Mouse (Mus musculus) NIH3T3 (cell line): ENCODE measurements around the gene Ciapin1.

Source experiments
- DNase-seq: peaks from one replicate; pipeline ENCODE4 v3.0.0-alpha.2; 2012; ENCODE audit warnings: low read depth

Gene Ciapin1

GRCm38 (mm10) chr8:94837662-94838574 lies at the start of gene Ciapin1, which contains the start of gene Coq9:
TSS of gene Ciapin1 (minus strand) at chr8:94838358.
TSS of gene Coq9 (plus strand) at chr8:94838321.
- peak; percentile 98 for DNase-seq

- DNase-seq = no peak
These were observed 42.6 kb upstream of the Ciapin1 start for GRCm38 (mm10) chr8:94880742-94881141.

DNA sequence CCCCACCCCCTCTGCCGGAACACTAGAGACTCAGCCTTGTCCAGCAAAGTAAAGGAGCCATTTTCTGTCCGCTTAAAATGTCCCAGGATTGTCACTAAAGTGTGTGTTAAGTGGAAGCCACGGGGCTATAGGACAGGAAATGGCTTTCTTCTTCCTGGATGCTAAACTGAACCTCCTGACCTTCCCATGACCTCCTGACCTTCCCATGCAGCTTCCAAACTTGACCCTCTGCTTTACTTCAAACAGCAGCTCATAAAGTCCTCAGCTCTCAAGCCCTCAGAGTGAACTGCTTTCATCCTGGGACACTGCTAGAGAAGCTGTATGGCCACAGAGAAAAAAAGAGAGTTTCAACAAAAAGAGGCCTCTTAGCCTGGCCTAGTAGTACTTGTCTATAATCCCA lies 38.7 kb upstream of the Ciapin1 start:
- no peak for DNase-seq

- DNase-seq = peak; percentile 94
These were observed 38.1 kb upstream of the Ciapin1 start, which contains the start of gene Dok4 for GRCm38 (mm10) chr8:94876197-94876730. TSS of gene Dok4 (minus strand) at chr8:94876330.

DNA sequence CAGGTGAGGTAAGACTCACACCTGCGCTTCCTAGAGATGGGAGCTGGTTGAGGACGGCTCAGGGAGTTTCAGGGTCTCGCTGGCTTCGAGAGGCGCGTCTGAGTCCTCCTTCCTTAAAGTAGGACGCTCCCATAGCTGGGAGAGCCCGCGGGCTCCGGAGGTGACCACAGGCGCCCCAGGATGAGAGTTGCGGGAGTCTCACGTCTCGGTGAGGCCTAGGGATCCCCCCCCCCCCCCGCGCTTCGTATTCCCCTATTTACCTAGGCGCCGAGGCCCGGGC lies 37.7 kb upstream of the Ciapin1 start:
- no peak for DNase-seq

DNA sequence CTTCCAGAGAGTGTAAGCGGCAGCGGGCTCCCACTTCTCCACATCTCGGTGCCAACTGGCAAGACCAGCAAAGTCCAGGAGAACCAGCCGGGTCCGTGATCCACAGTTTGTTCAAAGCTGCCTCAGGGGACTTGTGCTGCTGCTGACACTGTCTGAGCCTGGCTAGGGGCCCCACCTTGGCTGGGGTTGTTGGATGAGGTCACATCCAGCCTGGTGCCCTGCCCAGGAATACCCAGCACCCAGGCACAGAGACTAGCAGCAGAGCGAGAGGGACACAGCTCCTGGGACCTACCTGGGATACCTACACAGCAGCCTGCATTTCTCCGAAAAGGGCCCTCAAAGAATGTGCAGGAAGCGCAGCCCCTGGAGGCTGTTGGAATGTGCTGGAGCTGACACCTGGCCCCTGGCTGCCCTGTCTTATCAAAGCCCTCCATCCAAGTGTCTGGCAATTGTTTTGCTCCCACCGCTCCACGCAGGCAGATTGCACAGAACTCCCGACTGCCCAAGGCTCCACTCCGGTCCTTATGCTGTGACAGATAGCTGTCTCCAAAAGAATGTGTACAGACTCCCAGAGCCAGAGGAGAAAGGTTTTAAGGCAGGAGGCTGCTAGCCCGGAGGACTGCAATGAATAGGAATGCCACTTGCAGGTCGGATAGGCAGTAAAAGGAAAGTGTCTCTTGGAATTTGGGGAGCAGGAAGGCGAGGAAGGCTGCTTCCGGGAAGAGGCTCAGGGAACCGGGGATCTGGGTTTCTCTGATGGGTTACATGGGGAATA lies 37.1 kb upstream of the Ciapin1 start:
- peak; percentile 26 for DNase-seq

GRCm38 (mm10) chr8:94874358-94874757 lies 36.2 kb upstream of the Ciapin1 start:
- peak; percentile 88 for DNase-seq

- no peak for DNase-seq
These were observed 34.4 kb upstream of the Ciapin1 start for GRCm38 (mm10) chr8:94872576-94872975.

DNA sequence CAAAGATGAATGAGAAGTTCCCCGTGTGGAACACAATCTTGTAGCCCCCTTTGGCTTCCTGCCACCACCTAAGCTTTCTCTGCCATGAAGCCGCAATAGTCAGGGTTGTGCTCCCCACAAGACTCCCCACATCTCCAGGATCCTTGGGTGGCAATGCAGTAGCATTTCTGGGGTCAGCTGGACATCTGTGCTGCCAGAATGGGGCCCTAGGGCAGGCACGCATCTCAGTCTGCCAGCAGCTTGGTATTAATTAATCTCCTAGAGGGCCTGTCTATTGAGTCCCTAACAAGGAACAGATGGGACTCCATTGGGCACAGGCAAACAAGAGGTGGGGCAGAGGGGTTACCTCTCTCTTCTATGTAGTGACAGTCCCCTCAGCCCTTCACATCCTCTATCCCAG lies 34.0 kb upstream of the Ciapin1 start:
- DNase-seq = no peak

GRCm38 (mm10) chr8:94871108-94871894 lies 33.1 kb upstream of the Ciapin1 start:
- DNase-seq = peak; percentile 67

- DNase-seq = no peak
These were observed 32.4 kb upstream of the Ciapin1 start for GRCm38 (mm10) chr8:94870474-94871107.

GRCm38 (mm10) chr8:94870003-94870402 lies 31.8 kb upstream of the Ciapin1 start:
- no peak for DNase-seq

- DNase-seq = no peak
These were observed 31.0 kb upstream of the Ciapin1 start for GRCm38 (mm10) chr8:94869146-94869545.

- DNase-seq = no peak
These were observed 28.8 kb upstream of the Ciapin1 start for GRCm38 (mm10) chr8:94866921-94867320.

DNA sequence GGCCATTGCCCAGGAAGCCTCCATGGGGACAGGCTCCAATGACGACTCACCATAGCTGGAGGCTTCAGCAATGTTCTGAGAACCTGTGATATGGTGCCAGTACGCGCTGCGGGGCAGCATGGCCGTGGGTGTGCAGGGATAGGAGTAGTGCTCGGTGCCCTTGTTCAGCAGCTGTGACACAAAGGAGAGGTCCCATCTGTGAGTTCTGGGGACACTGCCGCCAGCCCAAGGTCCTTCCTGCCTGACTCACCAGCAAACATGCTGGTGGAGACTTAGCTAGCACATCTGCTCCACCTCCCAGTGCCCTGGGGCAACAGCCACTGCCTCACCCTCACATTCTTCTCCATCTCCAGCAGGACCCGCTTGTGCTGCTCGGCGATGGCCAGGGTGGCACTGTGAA lies 27.1 kb upstream of the Ciapin1 start:
- DNase-seq = no peak

DNA sequence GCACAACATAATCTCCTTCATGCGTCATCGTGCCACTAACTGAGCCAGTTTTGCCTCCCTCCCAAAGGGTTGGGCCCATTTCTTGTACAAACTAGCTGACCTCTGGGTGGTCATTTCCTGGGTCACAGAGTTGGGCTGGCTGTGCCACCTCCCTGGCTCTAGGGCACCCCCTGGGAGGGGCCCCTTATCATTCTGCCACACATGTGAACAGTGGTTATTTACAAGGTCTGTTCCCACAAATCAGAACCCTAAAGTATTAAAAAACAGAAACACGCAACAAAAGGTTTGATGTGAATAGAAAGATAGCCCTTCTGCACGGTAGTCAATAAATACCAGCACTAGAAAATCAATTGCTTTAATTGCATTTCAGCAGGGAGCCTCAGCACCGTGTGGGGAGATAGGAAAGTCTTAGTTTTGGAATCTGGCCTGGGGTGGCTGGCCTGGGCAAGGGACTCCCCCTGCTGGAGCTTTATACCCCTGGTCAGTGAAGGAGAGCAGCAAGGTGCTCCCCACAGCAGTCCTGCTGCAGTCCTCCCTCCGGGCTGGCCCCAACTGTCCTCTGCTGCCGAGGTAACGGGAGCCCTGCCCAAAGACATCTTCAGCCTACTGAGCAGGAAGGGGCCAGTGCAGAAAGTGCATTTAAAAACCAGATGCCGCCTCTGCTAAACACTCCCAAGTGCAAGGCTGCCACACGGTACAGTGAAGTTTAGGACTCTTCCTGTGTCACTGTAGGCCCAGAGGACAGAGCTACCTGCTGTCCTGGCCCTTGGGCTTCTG lies 25.9 kb upstream of the Ciapin1 start:
- DNase-seq = peak; percentile 19

DNA sequence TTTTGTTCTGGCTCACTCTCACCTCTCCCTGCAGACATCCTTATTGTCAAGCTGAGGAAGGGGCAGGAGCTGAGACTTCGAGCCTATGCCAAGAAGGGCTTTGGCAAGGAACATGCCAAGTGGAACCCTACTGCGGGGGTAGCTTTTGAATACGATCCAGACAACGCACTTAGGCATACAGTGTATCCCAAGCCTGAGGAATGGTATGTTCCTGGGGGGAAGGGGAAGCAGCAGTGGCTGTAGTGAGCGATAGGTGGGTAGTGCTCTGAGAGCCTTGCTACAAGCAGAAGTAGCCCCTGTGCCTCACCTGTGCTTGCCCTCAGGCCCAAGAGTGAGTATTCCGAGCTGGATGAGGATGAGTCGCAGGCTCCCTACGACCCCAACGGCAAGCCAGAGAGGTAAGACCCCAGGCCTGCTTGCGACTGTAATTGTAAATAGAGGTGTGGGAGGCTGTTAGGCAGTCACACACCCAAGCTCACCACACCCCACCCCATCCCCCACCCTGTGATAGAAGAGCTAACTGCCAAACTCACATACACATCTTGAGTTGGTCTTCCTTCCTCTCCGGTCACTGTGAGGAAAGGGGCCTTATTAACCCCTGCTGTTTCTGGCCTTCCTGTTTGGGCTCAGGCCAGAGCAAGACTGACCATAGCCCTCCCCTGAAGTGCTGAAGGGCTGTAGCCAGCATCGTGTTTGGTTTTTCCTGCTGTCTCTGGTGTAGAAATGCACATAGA lies 24.5 kb upstream of the Ciapin1 start:
- DNase-seq = no peak

DNA sequence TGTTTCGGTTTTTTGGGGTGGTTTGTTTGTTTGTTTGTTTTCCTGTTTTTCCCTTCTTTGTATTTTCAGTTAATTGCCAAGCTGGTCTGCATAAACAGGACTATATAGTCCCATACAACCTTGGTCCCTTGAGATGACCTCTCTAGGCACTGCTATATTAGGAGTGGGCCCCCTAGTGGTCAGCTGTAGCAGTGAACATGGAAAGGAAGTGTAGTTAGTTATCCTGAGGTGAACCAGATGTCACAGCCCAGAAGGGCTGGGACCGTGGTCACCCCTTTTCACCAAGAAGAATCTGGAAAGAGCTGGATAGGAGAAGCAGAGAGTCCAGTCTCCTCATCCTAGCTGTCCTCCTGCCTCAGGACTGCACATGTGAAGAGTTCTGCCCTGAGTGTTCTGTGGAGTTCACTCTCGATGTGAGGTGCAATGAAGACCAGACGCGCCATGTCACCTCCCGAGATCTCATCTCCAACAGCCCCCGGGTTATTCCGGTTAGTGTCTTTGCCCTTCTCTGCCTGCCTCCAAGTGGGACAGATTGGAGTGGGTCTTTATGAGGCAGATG lies 23.3 kb upstream of the Ciapin1 start:
- peak; percentile 77 for DNase-seq

- peak; percentile 93 for DNase-seq
These were observed 19.4 kb upstream of the Ciapin1 start, which contains the start of gene Polr2c for GRCm38 (mm10) chr8:94857346-94858173. TSS of gene Polr2c (plus strand) at chr8:94857450.
